Mouse (Mus musculus): Measurements from ENCODE around the gene Atg16l1. TPM values are rescaled to one million over a fixed set of nuclear protein-coding genes. Genes with fewer than 3 reads are reported as not detected.

Gene Atg16l1
- polyA plus RNA-seq, 1 experiment from 2014 or later, result 21.7 TPM

DNA sequence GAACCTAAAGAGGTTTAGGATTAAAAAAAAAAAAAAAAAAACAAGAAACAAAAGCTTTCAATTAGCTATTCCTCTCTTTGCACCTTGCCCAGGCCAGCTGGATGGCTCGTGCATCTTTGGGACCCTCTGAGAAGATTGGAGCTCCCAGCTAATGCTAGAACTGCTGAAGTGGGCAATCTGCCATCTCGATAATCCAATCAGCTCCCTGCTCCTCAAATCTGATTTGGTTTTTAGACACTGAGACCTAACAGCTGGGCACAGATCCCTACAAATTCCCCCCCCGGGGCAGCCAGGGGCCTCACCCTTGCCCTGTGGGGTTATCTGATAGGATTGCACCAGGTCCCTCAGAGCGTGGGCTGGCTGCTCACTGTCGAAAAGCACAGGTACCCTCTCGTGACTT, 47.9 kb downstream of the Atg16l1 start, which contains the start of gene Sag:
Sag (plus strand) TSS at position 105 of the 400 bp plus-strand sequence.
- Histone ChIP-seq H3K27me3 (replicated peaks; ENCODE audit: insufficient read depth, low read length) (no peaks in the 10 kb centered on the region), H3K9ac (replicated peaks; ENCODE audit: low read depth) (no peak within 1 kb of the TSS), H3K36me3 (ENCODE audit: insufficient read depth, low read length) (no peaks in the 10 kb centered on the region; the same call in 1 of the 2 replicates), H3K27ac (ENCODE audit: low read length) (no peak within 1 kb of the TSS), H3K4me2 (replicated peaks; ENCODE audit: low read depth, low read length) (no peak within 1 kb of the TSS), H3K4me1 (ENCODE audit: insufficient read depth, low read depth, low read length) (0 out of 2 replicates have a peak, but pooled peaks cover 3% of the 10 kb centered on the region), H3K4me3 (ENCODE audit: low read depth, low read length) (no peak within 1 kb of the TSS), H3K9me3 (ENCODE audit: low read length) (no peaks in the 10 kb centered on the region)
- no peak for ATAC-seq
- 73% methylated on average over 6 of the region's 6 CpGs for WGBS
- no peak for DNase-seq (ENCODE audit: low spot score)
- TF ChIP-seq EP300 (IDR thresholded peaks at IDR 0.05) (no peak), CTCF (IDR thresholded peaks at IDR 0.05) (no peak)

DNA sequence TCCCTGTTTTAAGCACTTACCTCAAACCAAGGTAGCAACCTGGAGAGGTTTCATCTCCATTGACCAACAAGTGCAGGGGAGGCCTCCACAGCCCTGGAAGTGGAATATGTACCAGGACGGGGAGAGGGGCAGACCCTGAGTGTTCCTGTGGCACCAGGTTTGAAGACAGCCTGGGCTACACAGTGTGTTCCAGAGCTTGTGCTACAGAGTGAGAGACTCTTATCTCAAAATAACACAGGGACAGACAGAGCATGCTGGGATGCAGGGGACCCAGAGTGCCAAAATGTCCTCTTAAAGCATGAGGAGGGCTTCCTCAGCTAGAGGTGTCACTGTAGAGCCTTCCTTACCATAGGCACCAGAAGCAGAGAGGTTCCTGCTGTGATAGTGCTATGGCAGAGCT, 52.1 kb downstream of the Atg16l1 start:
- ATAC-seq (no peak), DNase-seq (ENCODE audit: low spot score) (no peak)
- H3K4me2 ChIP-seq (replicated peaks; ENCODE audit: low read depth, low read length), result no peak overlapping the region
- no peaks in the 10 kb centered on the region; the same call in 1 of the 2 replicates for H3K36me3 ChIP-seq (ENCODE audit: insufficient read depth, low read length)
- H3K27me3 ChIP-seq (replicated peaks; ENCODE audit: insufficient read depth, low read length), result no peaks in the 10 kb centered on the region
- 0 out of 2 replicates have a peak, but pooled peaks cover 3% of the 10 kb centered on the region for H3K4me1 ChIP-seq (ENCODE audit: insufficient read depth, low read depth, low read length)
- no peaks in the 10 kb centered on the region for H3K9me3 ChIP-seq (ENCODE audit: low read length)
- H3K27ac ChIP-seq (ENCODE audit: low read length), result no peak overlapping the region
- no peak overlapping the region for H3K4me3 ChIP-seq (ENCODE audit: low read depth, low read length)
- TF ChIP-seq CTCF (IDR thresholded peaks at IDR 0.05) (no peak), EP300 (IDR thresholded peaks at IDR 0.05) (no peak)
- WGBS, result 78% methylated on average over 1 of the region's 1 CpGs
- no peak overlapping the region for H3K9ac ChIP-seq (replicated peaks; ENCODE audit: low read depth)

DNA sequence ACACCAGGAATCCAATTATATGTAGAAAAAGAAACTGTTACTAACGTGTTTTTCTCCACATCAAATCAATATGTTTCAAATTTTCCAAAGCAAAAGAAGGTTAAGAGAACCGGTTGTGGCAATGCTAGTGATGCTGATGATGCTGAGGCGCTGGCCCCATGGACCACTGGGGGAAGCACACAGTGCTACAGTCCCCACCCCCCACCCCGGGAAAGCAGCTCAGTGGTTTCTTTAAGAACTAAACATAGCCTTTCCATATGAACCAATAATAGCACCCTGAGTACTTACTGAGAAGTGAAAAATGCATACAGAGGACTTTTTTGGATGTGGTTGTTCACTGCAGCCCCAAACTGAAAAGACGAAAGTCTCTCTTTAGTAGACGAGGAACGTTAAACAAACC, 55.7 kb downstream of the Atg16l1 start:
- DNase-seq (ENCODE audit: low spot score) (no peak), ATAC-seq (no peak)
- WGBS, result 84% methylated on average over 7 of the region's 7 CpGs
- H3K36me3 ChIP-seq (ENCODE audit: insufficient read depth, low read length), result no peaks in the 10 kb centered on the region; the same call in 1 of the 2 replicates
- no peak overlapping the region for H3K27ac ChIP-seq (ENCODE audit: low read length)
- no peak overlapping the region for H3K4me2 ChIP-seq (replicated peaks; ENCODE audit: low read depth, low read length)
- TF ChIP-seq EP300 (IDR thresholded peaks at IDR 0.05) (no peak), CTCF (IDR thresholded peaks at IDR 0.05) (no peak)
- H3K27me3 ChIP-seq (replicated peaks; ENCODE audit: insufficient read depth, low read length), result no peaks in the 10 kb centered on the region
- 0 out of 2 replicates have a peak, but pooled peaks cover 3% of the 10 kb centered on the region for H3K4me1 ChIP-seq (ENCODE audit: insufficient read depth, low read depth, low read length)
- H3K9ac ChIP-seq (replicated peaks; ENCODE audit: low read depth), result no peak overlapping the region
- H3K9me3 ChIP-seq (ENCODE audit: low read length), result no peaks in the 10 kb centered on the region
- H3K4me3 ChIP-seq (ENCODE audit: low read depth, low read length), result no peak overlapping the region

DNA sequence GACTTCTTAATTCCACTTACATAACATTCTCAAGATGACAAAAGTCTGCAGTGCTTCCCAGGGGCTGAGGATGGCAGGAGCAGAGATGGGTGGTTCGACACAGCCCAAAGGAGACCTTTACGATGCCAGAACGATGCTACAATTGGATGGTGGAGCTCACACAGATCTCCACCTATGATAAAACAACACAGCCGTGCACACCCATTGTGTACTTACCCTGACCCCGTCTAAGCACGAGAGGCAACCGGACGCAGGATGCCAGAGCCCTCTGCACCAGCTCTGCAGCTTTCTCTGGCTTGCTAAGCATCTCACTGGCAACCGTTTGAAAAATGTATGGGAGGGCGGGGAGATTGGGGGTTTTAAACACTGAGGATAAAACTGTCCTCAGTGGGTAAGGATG, 56.4 kb downstream of the Atg16l1 start:
- WGBS, result 56% methylated on average over 10 of the region's 10 CpGs
- no peak for ATAC-seq

DNA sequence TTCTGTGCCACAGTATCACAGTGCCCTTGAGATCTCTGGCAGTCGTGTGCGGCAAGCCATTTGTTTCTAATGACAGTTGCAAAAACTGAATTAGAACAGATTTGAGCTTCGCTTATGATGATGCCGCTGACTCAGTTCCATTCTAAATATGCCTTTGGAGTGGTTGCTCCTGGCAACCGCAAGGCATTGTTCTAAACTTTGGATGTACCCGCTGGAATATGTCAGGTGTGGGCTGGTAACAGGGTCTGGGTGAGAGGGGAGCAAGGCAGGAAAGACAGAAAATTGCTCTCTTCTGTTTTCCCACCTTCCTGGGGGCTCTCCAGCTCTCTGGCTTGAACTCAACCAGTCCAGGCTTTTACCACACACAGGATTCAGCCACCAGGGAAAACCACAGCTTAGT, 57.5 kb downstream of the Atg16l1 start:
- Histone ChIP-seq H3K27ac (ENCODE audit: low read length) (no peak overlapping the region), H3K36me3 (ENCODE audit: insufficient read depth, low read length) (no peaks in the 10 kb centered on the region), H3K27me3 (replicated peaks; ENCODE audit: insufficient read depth, low read length) (no peaks in the 10 kb centered on the region), H3K4me3 (ENCODE audit: low read depth, low read length) (no peak overlapping the region), H3K9ac (replicated peaks; ENCODE audit: low read depth) (no peak overlapping the region), H3K9me3 (ENCODE audit: low read length) (no peaks in the 10 kb centered on the region), H3K4me2 (replicated peaks; ENCODE audit: low read depth, low read length) (no peak overlapping the region), H3K4me1 (ENCODE audit: insufficient read depth, low read depth, low read length) (no peaks in the 10 kb centered on the region)
- TF ChIP-seq EP300 (IDR thresholded peaks at IDR 0.05), result no peak
- TF ChIP-seq CTCF (IDR thresholded peaks at IDR 0.05), result no peak
- DNase-seq (ENCODE audit: low spot score), result no peak
- ATAC-seq, result no peak
- WGBS, result 73% methylated on average over 6 of the region's 6 CpGs

More for the DNA sequence above, 56.4 kb downstream of the Atg16l1 start:
- TF ChIP-seq EP300 (IDR thresholded peaks at IDR 0.05) (no peak), CTCF (IDR thresholded peaks at IDR 0.05) (no peak)
- Histone ChIP-seq H3K4me3 (ENCODE audit: low read depth, low read length) (no peak overlapping the region), H3K9ac (replicated peaks; ENCODE audit: low read depth) (no peak overlapping the region), H3K4me1 (ENCODE audit: insufficient read depth, low read depth, low read length) (no peaks in the 10 kb centered on the region), H3K9me3 (ENCODE audit: low read length) (no peaks in the 10 kb centered on the region), H3K27me3 (replicated peaks; ENCODE audit: insufficient read depth, low read length) (no peaks in the 10 kb centered on the region), H3K36me3 (ENCODE audit: insufficient read depth, low read length) (no peaks in the 10 kb centered on the region; the same call in 1 of the 2 replicates), H3K4me2 (replicated peaks; ENCODE audit: low read depth, low read length) (no peak overlapping the region), H3K27ac (ENCODE audit: low read length) (no peak overlapping the region)
- DNase-seq (ENCODE audit: low spot score), result no peak

GRCm38 (mm10) chr1:87813681-87814080, 58.0 kb downstream of the Atg16l1 start:
- ATAC-seq (no peak), DNase-seq (ENCODE audit: low spot score) (no peak)
- Histone ChIP-seq H3K36me3 (ENCODE audit: insufficient read depth, low read length) (no peaks in the 10 kb centered on the region), H3K27ac (ENCODE audit: low read length) (no peak overlapping the region), H3K9me3 (ENCODE audit: low read length) (no peaks in the 10 kb centered on the region), H3K27me3 (replicated peaks; ENCODE audit: insufficient read depth, low read length) (no peaks in the 10 kb centered on the region), H3K4me3 (ENCODE audit: low read depth, low read length) (no peak overlapping the region), H3K4me1 (ENCODE audit: insufficient read depth, low read depth, low read length) (no peaks in the 10 kb centered on the region), H3K4me2 (replicated peaks; ENCODE audit: low read depth, low read length) (no peak overlapping the region), H3K9ac (replicated peaks; ENCODE audit: low read depth) (no peak overlapping the region)
- 56% methylated on average over 7 of the region's 7 CpGs for WGBS
- no peak for TF ChIP-seq CTCF (IDR thresholded peaks at IDR 0.05)
- no peak for TF ChIP-seq EP300 (IDR thresholded peaks at IDR 0.05)

Data from lung, postnatal 0 days (tissue).